Mouse (Mus musculus): Measurements from ENCODE around the gene Klhl28. TPM values are rescaled to one million over a fixed set of nuclear protein-coding genes. Genes with fewer than 3 reads are reported as not detected.
A peak's percentile ranks its signal among the peaks of the same experiment; 100 is the strongest.

Gene Klhl28
- 5.7 and 6.2 TPM in 2 replicates for polyA plus RNA-seq (2012; rRNA removed)

GRCm38 (mm10) chr12:64965124-64966026, at the start of gene Klhl28, which contains the start of gene Togaram1:
Gene Klhl28, minus strand, starts transcription at chr12:64965534.
Gene Togaram1, plus strand, starts transcription at chr12:64965804.
- peak; percentile 96 for DNase-seq (ENCODE audit: low spot score)

GRCm38 (mm10) chr12:65007725-65008124, 42.4 kb upstream of the Klhl28 start:
- no peak for DNase-seq (ENCODE audit: low spot score)

- no peak for DNase-seq (ENCODE audit: low spot score)
These were observed 12.2 kb upstream of the Klhl28 start for GRCm38 (mm10) chr12:64977518-64977917.

- no peak for DNase-seq (ENCODE audit: low spot score)
These were observed 10.9 kb upstream of the Klhl28 start for GRCm38 (mm10) chr12:64976191-64976590.

- DNase-seq (ENCODE audit: low spot score), result no peak
These were observed 10.2 kb upstream of the Klhl28 start for GRCm38 (mm10) chr12:64975558-64975957.

- DNase-seq (ENCODE audit: low spot score), result no peak
These were observed 6.7 kb upstream of the Klhl28 start for GRCm38 (mm10) chr12:64972063-64972462.

- no peak for DNase-seq (ENCODE audit: low spot score)
These were observed 6.1 kb upstream of the Klhl28 start for GRCm38 (mm10) chr12:64971399-64971798.

GRCm38 (mm10) chr12:64968067-64968466, 2.7 kb upstream of the Klhl28 start:
- DNase-seq (ENCODE audit: low spot score), result no peak

- DNase-seq (ENCODE audit: low spot score), result peak; percentile 20
These were observed 2.1 kb upstream of the Klhl28 start for GRCm38 (mm10) chr12:64967470-64967869.

- no peak for DNase-seq (ENCODE audit: low spot score)
These were observed 1.5 kb upstream of the Klhl28 start for GRCm38 (mm10) chr12:64966652-64967435.

GRCm38 (mm10) chr12:64966101-64966631, 832 bp upstream of the Klhl28 start:
- DNase-seq (ENCODE audit: low spot score), result peak; percentile 49

- no peak for DNase-seq (ENCODE audit: low spot score)
These were observed 774 bp downstream of the Klhl28 start for GRCm38 (mm10) chr12:64964560-64964959.

- DNase-seq (ENCODE audit: low spot score), result no peak
These were observed 27.8 kb downstream of the Klhl28 start for GRCm38 (mm10) chr12:64937493-64937892.

- peak; percentile 93 for DNase-seq (ENCODE audit: low spot score)
These were observed 47.5 kb downstream of the Klhl28 start, which contains the start of gene Gm527 for GRCm38 (mm10) chr12:64917578-64918471. Gene Gm527, plus strand, starts transcription at chr12:64917906.

- no peak for DNase-seq (ENCODE audit: low spot score)
These were observed 48.6 kb downstream of the Klhl28 start for GRCm38 (mm10) chr12:64916735-64917134.

- DNase-seq (ENCODE audit: low spot score), result no peak
These were observed 52.3 kb downstream of the Klhl28 start for GRCm38 (mm10) chr12:64912996-64913395.

- DNase-seq (ENCODE audit: low spot score), result no peak
These were observed 62.1 kb downstream of the Klhl28 start for GRCm38 (mm10) chr12:64903186-64903585.

- DNase-seq (ENCODE audit: low spot score), result no peak
These were observed 62.8 kb downstream of the Klhl28 start for GRCm38 (mm10) chr12:64902506-64902905.

GRCm38 (mm10) chr12:64897060-64897730, 68.1 kb downstream of the Klhl28 start:
- no peak for DNase-seq (ENCODE audit: low spot score)
